1 mouse cellular context compared by ENCODE assay signal in the genomic region with DNA sequence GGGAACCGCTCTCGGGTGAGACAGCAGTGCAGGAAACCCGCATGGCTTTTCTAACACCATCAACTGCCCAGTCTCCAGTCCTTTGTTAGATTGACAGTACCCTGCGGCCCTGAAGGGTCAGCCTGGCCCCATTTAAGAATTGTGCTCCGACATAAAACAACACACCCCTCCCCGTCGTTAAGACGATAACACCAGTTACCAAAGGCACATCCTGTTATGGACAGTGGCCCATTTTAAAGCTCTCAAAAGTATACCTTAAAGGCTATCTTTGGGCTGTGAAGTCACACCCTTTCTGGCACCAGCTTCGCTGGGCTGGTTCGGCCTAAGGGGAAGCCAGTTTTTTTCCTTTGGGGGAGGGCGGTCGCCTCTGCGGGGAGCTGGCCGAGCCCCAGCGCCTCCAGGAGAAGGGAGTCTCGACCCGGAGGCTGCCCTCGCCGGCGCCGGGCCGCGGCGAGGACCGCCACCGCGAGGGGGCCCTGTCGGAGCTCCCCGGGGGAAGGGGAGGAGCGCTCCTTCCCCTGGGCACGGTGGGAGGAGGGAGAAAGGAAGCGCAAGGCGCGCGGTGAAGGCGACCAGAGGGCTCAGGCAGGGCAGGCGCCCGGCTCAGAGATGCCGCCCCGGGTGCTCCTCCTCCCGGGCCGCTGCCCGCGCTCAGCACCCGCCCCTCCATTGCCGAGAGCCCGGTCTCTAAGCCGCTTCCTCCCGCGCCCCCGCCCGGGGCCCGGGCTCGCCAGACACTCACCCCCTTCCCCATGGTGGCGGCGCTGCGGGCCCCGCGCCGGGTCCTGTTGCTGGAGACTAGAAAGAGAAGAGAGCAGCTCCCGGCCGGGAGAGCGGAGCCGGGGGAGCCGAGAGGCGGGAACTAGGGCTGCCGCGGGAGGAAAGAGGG.
TF ChIP-seq lines count a peak whose summit lies in the region.

No protein-coding gene starts in this region.

TF ChIP-seq in CH12.LX, 34 proteins besides CTCF, POLR2A, EP300 and RAD21 (continued from another document):
- TF ChIP-seq PAX5 (IDR thresholded peaks at IDR 0.05; ENCODE audit: low read length) (no peak), ETS1 (conservative IDR thresholded peaks at IDR 0.05; ENCODE audit: low read depth, low read length) (no peak), GABPA (IDR thresholded peaks at IDR 0.05; ENCODE audit: insufficient replicate concordance, low read depth, low read length) (no peak), MXI1 (IDR thresholded peaks at IDR 0.05; ENCODE audit: low read depth, low read length) (no peak), UBTF (IDR thresholded peaks at IDR 0.05; ENCODE audit: low read depth, low read length) (peak; percentile 93), POLR2AphosphoS2 (IDR thresholded peaks at IDR 0.05; ENCODE audit: low read depth, low read length) (no peak), MAZ (IDR thresholded peaks at IDR 0.05; ENCODE audit: low read depth, low read length) (peak; percentile 63), BHLHE40 (IDR thresholded peaks at IDR 0.05; ENCODE audit: low read depth, low read length) (no peak), USF1 (IDR thresholded peaks at IDR 0.05; ENCODE audit: low read depth, low read length) (no peak), MEF2A (IDR thresholded peaks at IDR 0.05; ENCODE audit: borderline replicate concordance, low read depth, low read length) (peak; percentile 37; the same call in 1 of the 2 replicates), HCFC1 (IDR thresholded peaks at IDR 0.05; ENCODE audit: low read depth, low read length) (peak; percentile 49), CHD1 (IDR thresholded peaks at IDR 0.05; ENCODE audit: low read depth, low read length) (0 out of 2 replicates have a peak, but pooled peaks have one; percentile 23), TCF12 (IDR thresholded peaks at IDR 0.05; ENCODE audit: low read depth, low read length) (no peak), KAT2A (IDR thresholded peaks at IDR 0.05; ENCODE audit: insufficient replicate concordance, low read length) (no peak), MAFK (IDR thresholded peaks at IDR 0.05; ENCODE audit: insufficient replicate concordance, low read length) (no peak), ZNF384 (IDR thresholded peaks at IDR 0.05; ENCODE audit: low read depth, low read length) (no peak), SIN3A (IDR thresholded peaks at IDR 0.05; ENCODE audit: low read length) (no peak; the same call in 1 of the 2 replicates), JUN (IDR thresholded peaks at IDR 0.05; ENCODE audit: insufficient read depth, low read depth, low read length) (no peak), MAX (IDR thresholded peaks at IDR 0.05; ENCODE audit: low read length) (no peak; the same call in 1 of the 2 replicates), ELF1 (IDR thresholded peaks at IDR 0.05; ENCODE audit: low read depth, low read length) (peak; percentile 51; the same call in 1 of the 2 replicates), JUND (conservative IDR thresholded peaks at IDR 0.05; ENCODE audit: low read depth, low read length) (no peak), TBP (conservative IDR thresholded peaks at IDR 0.05; ENCODE audit: low read depth, low read length) (no peak), RCOR1 (conservative IDR thresholded peaks at IDR 0.05; ENCODE audit: low read depth, low read length) (0 out of 2 replicates have a peak, but pooled peaks have one; percentile 43), ZKSCAN1 (IDR thresholded peaks at IDR 0.05; ENCODE audit: borderline replicate concordance, low read depth, low read length) (no peak), E2F4 (IDR thresholded peaks at IDR 0.05; ENCODE audit: insufficient replicate concordance, low read depth, low read length) (no peak), MYC (IDR thresholded peaks at IDR 0.05; ENCODE audit: low read depth, low read length) (0 out of 2 replicates have a peak, but pooled peaks have one; percentile 80), IRF4 (IDR thresholded peaks at IDR 0.05; ENCODE audit: low read depth, low read length) (no peak; the same call in 1 of the 2 replicates)
